Mouse (Mus musculus) limb, embryonic 11.5 days (tissue): Measurements from ENCODE around the gene Gm2a. TPM values are rescaled to one million over a fixed set of nuclear protein-coding genes. Genes with fewer than 3 reads are reported as not detected.

ENCODE experiments used
- ATAC-seq: fragments of 200-750 bp; cut with Nextera tagmentation; 2 replicates; pipeline ENCODE4 v1.8.0; 2017; ENCODE audit warnings: low read depth; ENCODE audit not compliant: insufficient number of reproducible peaks, low FRiP score, low TSS enrichment
- DNase-seq: peaks from one replicate; pipeline ENCODE4 v3.0.0-alpha.2; 2015; ENCODE audit warnings: low spot score
- H3K27ac ChIP-seq: fragments of 300-500 bp; sonication (generic); replicated peaks from 2 replicates; pipeline ENCODE4 v1.5.1; 2014; ENCODE audit warnings: low read depth, mild to moderate bottlenecking, low read length
- H3K27me3 ChIP-seq: fragments of 300-500 bp; sonication (generic); 2 replicates; pipeline ENCODE4 v1.6.1; 2014; ENCODE audit warnings: mild to moderate bottlenecking, low read length, mixed read lengths; ENCODE audit not compliant: control insufficient read depth, insufficient read depth
- H3K36me3 ChIP-seq: fragments of 300-500 bp; sonication (generic); 2 replicates; pipeline ENCODE4 v1.6.1; 2014; ENCODE audit warnings: mild to moderate bottlenecking, low read length, moderate library complexity, mixed read lengths; ENCODE audit not compliant: control insufficient read depth, insufficient read depth
- H3K4me1 ChIP-seq: fragments of 300-500 bp; sonication (generic); 2 replicates; pipeline ENCODE4 v1.6.1; 2014; ENCODE audit warnings: low read length, mixed read lengths; ENCODE audit not compliant: control insufficient read depth, insufficient read depth
- H3K4me2 ChIP-seq: fragments of 300-500 bp; sonication (generic); 2 replicates; pipeline ENCODE4 v1.6.1; 2014; ENCODE audit warnings: low read depth, mild to moderate bottlenecking, moderate library complexity; ENCODE audit not compliant: severe bottlenecking
- H3K4me3 ChIP-seq: fragments of 300-500 bp; sonication (generic); 2 replicates; pipeline ENCODE4 v1.5.1; 2014; ENCODE audit warnings: low read depth, low read length
- H3K9ac ChIP-seq: fragments of 300-500 bp; sonication (generic); 2 replicates; pipeline ENCODE4 v1.6.1; 2014; ENCODE audit warnings: mild to moderate bottlenecking, low read length
- H3K9me3 ChIP-seq: fragments of 300-500 bp; sonication (generic); 2 replicates; pipeline ENCODE4 v1.6.1; 2016; ENCODE audit warnings: low read length; ENCODE audit not compliant: control insufficient read depth
- whole genome bisulfite sequencing: fragments of 180-500 bp; shearing (Covaris S2); extraction: QIAGEN DNeasy Blood & Tissue Kit; methylation state at CpG from one replicate; pipeline ENCODE4 v1.1.7; 2014; 5-methylcytosine and 5-hydroxymethylcytosine counted together
- polyA plus RNA-seq: library from polyadenylated mRNA; unstranded; fragments of >200 nt; fragmentation: Nextera tagmentation; extraction: Ambion mirVana; gene quantifications from 2 replicates; pipeline ENCODE4 v1.2.1, GENCODE M21; 2014

Gene Gm2a
- polyA plus RNA-seq, 1 experiment from 2014 or later, result 9.0 TPM

GRCm38 (mm10) chr11:55137646-55138045 lies 39.7 kb downstream of the Gm2a start:
- no peak for DNase-seq
- Histone ChIP-seq H3K4me2 (no peak overlapping the region), H3K4me1 (no peaks in the 10 kb centered on the region), H3K27ac (no peak overlapping the region), H3K27me3 (no peaks in the 10 kb centered on the region), H3K9ac (no peak overlapping the region), H3K36me3 (no peaks in the 10 kb centered on the region), H3K9me3 (no peaks in the 10 kb centered on the region), H3K4me3 (no peak overlapping the region)
- ATAC-seq, result no peak

DNA sequence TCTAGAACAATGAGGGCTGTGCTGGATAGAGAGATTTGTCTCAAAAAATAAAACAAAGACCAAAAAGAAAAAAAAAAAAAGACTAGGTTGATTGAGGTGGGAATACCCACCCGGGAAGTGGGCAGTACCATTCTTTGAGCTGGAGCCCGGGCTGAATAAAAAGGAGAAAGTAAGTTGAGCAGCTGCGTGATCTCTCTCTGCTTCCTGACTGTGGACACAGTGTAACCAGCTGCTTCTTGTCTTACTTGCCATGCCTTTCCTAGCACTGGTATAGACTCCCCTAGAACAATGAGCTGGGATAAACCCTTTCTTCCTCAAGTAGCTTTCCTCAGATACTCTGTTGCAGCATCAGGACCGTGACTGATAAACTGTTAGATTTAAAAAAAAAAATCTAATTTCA lies 43.6 kb downstream of the Gm2a start:
- H3K9me3 ChIP-seq, result no peaks in the 10 kb centered on the region
- H3K27ac ChIP-seq, result no peak overlapping the region
- no peak overlapping the region for H3K4me3 ChIP-seq
- WGBS, result 87% methylated on average over 4 of the region's 4 CpGs
- H3K36me3 ChIP-seq, result no peaks in the 10 kb centered on the region
- no peak overlapping the region for H3K4me2 ChIP-seq
- no peak for ATAC-seq
- H3K9ac ChIP-seq, result no peak overlapping the region
- no peak for DNase-seq
- no peaks in the 10 kb centered on the region for H3K4me1 ChIP-seq
- no peaks in the 10 kb centered on the region for H3K27me3 ChIP-seq

DNA sequence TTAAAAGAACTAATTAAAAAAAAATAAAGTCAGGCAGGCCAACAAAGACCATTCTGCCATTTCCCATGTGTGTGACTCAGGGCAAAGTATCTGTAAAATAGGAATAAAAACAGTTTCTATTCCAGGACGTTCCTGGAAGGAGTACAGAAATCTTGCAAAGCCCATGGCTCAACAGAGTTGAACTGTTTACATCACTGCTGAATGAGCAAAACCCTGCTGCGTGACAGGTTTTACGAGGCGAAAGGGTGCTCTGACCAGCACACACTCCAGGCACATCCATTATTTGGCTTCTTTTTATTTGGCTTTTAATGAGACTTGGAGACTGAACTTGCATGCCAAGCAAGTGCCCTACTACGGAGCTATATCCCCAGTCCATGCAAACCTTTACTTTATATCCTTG lies 46.1 kb downstream of the Gm2a start:
- no peak overlapping the region for H3K9ac ChIP-seq
- WGBS, result 58% methylated on average over 5 of the region's 5 CpGs
- no peaks in the 10 kb centered on the region for H3K4me1 ChIP-seq
- no peak overlapping the region for H3K27ac ChIP-seq
- ATAC-seq (no peak), DNase-seq (no peak)
- H3K4me2 ChIP-seq, result no peak overlapping the region
- H3K4me3 ChIP-seq, result no peak overlapping the region
- no peaks in the 10 kb centered on the region for H3K36me3 ChIP-seq
- no peaks in the 10 kb centered on the region for H3K9me3 ChIP-seq
- H3K27me3 ChIP-seq, result no peaks in the 10 kb centered on the region

GRCm38 (mm10) chr11:55146855-55147254 lies 48.9 kb downstream of the Gm2a start:
- Histone ChIP-seq H3K36me3 (no peaks in the 10 kb centered on the region), H3K9ac (no peak overlapping the region), H3K9me3 (no peaks in the 10 kb centered on the region), H3K4me1 (no peaks in the 10 kb centered on the region), H3K4me2 (no peak overlapping the region), H3K27ac (no peak overlapping the region), H3K4me3 (no peak overlapping the region), H3K27me3 (no peaks in the 10 kb centered on the region)
- ATAC-seq (no peak), DNase-seq (no peak)
- WGBS, result 89% methylated on average over 1 of the region's 1 CpGs

DNA sequence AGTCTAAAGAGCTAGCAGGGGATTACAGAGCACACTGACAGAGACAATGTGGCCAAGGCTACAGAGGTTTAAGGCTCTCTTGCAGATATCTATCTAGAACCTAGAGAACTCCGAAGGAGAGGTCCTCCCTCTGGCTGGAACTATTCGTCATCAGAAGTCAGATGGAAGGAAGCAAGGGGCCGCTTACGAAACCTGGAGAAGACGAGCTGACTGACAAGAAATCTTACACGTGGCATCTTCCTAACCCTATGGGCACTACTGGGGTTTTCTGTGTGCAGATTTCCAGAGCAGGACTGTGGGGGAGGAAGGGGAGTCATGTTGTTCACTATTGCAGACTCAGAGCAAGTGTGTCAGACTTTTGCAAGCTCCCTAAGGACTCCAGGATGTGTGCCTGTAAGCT lies 49.5 kb downstream of the Gm2a start:
- Histone ChIP-seq H3K9me3 (no peaks in the 10 kb centered on the region), H3K27me3 (no peaks in the 10 kb centered on the region), H3K36me3 (no peaks in the 10 kb centered on the region), H3K27ac (no peak overlapping the region), H3K9ac (no peak overlapping the region), H3K4me2 (no peak overlapping the region), H3K4me1 (no peaks in the 10 kb centered on the region), H3K4me3 (no peak overlapping the region)
- DNase-seq, result no peak
- WGBS, result 75% methylated on average over 6 of the region's 6 CpGs
- ATAC-seq, result no peak

DNA sequence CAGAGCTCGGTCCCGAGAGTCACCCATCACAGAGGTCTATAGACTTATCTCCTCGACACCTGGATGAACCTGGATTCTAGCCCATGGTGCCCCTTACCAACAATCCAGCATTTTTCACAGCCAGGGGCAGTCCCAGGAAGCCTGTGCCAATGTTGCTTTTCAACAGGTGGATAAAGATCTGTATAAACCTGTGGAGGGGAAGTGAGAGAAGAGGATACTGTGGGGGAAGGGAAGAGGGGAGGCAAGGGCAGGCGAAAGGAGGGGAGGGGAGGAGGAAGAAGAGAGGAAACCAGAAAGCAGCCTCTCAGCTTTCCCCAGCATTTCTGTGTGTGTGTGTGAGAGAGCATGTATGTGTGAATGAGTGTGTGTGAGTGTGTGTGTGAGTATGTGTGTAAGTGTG lies 50.5 kb downstream of the Gm2a start:
- Histone ChIP-seq H3K27ac (no peak overlapping the region), H3K27me3 (no peaks in the 10 kb centered on the region), H3K4me2 (no peak overlapping the region), H3K9ac (no peak overlapping the region), H3K4me3 (no peak overlapping the region), H3K4me1 (no peaks in the 10 kb centered on the region), H3K36me3 (no peaks in the 10 kb centered on the region), H3K9me3 (no peaks in the 10 kb centered on the region)
- DNase-seq, result no peak
- WGBS, result 83% methylated on average over 4 of the region's 4 CpGs
- no peak for ATAC-seq

GRCm38 (mm10) chr11:55151608-55152007 lies 53.7 kb downstream of the Gm2a start, which contains the start of gene Slc36a3:
Gene Slc36a3, minus strand, starts transcription at chr11:55151708.
- no peak within 1 kb of the TSS for H3K4me3 ChIP-seq
- H3K4me1 ChIP-seq, result no peaks in the 10 kb centered on the region
- no peaks in the 10 kb centered on the region for H3K36me3 ChIP-seq
- DNase-seq, result no peak
- H3K27me3 ChIP-seq, result no peaks in the 10 kb centered on the region
- 80% methylated on average over 3 of the region's 3 CpGs for WGBS
- H3K27ac ChIP-seq, result no peak within 1 kb of the TSS
- ATAC-seq, result no peak
- H3K9ac ChIP-seq, result no peak within 1 kb of the TSS
- no peak within 1 kb of the TSS for H3K4me2 ChIP-seq
- no peaks in the 10 kb centered on the region for H3K9me3 ChIP-seq

DNA sequence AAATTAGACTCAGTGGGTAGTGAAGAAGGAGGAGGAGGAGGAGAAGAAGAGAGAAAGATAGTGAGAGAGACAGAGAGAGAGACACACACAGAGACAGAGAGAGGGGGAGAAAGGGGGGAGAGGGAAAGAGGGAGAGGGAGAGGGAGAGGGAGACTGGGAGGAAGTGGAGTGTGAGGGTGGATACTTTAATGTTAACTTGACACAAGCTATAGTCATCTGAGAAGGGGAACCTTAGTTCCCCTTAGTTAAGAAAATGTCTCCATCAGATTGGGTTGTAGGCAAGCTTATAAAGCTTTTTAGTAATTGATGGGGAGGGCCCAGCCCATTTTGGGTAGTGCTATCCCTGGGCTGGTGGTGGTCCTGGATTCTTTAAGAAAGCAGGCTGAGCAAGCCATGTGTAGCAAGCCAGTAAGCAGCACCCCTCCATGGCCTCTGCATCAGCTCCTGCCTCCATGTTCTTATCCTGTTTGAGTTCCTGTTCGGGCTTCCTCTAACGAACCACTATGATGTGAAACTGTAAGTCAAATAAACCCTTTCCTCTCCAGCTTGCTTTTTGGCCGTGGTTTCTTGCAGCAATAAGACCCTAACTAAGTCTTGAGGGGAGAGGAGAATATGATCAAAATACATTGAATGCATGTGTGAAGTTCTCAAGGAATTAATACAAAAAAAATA lies 56.6 kb downstream of the Gm2a start:
- no peak for DNase-seq
- Histone ChIP-seq H3K9ac (no peak overlapping the region), H3K9me3 (no peaks in the 10 kb centered on the region), H3K36me3 (no peaks in the 10 kb centered on the region), H3K27me3 (no peaks in the 10 kb centered on the region), H3K4me2 (no peak overlapping the region), H3K27ac (no peak overlapping the region), H3K4me3 (no peak overlapping the region), H3K4me1 (no peaks in the 10 kb centered on the region)
- 67% methylated on average over 3 of the region's 3 CpGs for WGBS
- ATAC-seq, result no peak

GRCm38 (mm10) chr11:55155070-55155421 lies 57.1 kb downstream of the Gm2a start:
- no peak overlapping the region for H3K4me3 ChIP-seq
- DNase-seq (no peak), ATAC-seq (no peak)
- no peaks in the 10 kb centered on the region for H3K4me1 ChIP-seq
- 78% methylated on average over 6 of the region's 6 CpGs for WGBS
- no peaks in the 10 kb centered on the region for H3K36me3 ChIP-seq
- no peak overlapping the region for H3K27ac ChIP-seq
- no peak overlapping the region for H3K4me2 ChIP-seq
- H3K27me3 ChIP-seq, result no peaks in the 10 kb centered on the region
- no peaks in the 10 kb centered on the region for H3K9me3 ChIP-seq
- no peak overlapping the region for H3K9ac ChIP-seq
